Mouse (Mus musculus) ES-Bruce4 (cell line): ENCODE measurements around the gene C7.

Source experiments
- CTCF ChIP-seq: IDR thresholded peaks from one replicate; pipeline ENCODE4 v1.8.1; 2011; ENCODE audit warnings: low read depth, low read length
- EP300 ChIP-seq: IDR thresholded peaks from 2 replicates; pipeline ENCODE4 v1.6.1; 2011; ENCODE audit warnings: low read depth, low read length; ENCODE audit not compliant: insufficient read depth
- POLR2A ChIP-seq: IDR thresholded peaks from one replicate; pipeline ENCODE4 v1.8.1; 2011; ENCODE audit warnings: low read length; ENCODE audit not compliant: insufficient read depth

GRCm38 (mm10) chr15:5002903-5003302 is 60.6 kb downstream of the C7 start:
- TF ChIP-seq POLR2A (no peak), CTCF (no peak), EP300 (no peak)
